Mouse (Mus musculus): ENCODE results near the gene Agrp.

DNA sequence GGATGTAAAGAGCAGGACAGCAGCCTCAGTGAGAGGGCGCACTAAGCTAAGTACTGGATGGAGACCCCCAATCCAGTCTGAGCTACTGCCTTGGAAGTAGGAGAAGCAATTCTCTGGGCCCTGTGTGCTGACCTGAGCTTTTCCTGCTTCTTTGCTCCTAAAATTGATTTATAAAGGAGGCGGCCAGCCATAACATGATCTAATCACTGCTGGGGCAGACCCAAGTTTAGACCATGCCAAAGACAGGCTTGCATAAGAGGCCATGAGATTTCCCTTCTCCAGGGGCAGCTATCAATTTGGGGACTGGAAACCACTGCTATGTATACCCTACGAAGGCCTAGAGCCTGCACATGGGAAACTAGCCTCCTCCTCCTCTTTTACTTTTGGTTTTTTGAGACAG is 107.9 kb downstream of the Agrp start:
- TF ChIP-seq HCFC1 (IDR thresholded peaks at IDR 0.05; ENCODE audit: borderline replicate concordance, insufficient read depth, low read length) (no peak), ZNF384 (IDR thresholded peaks at IDR 0.05; ENCODE audit: low read depth, low read length) (no peak), MAFK (IDR thresholded peaks at IDR 0.05; ENCODE audit: insufficient read depth, low read depth, low read length) (no peak), CHD2 (IDR thresholded peaks at IDR 0.05; ENCODE audit: low read depth, low read length) (no peak), ZC3H11A (IDR thresholded peaks at IDR 0.05; ENCODE audit: borderline replicate concordance, low read depth, low read length) (no peak)

Data from ES-E14 (cell line).